Mouse (Mus musculus) granulocyte monocyte progenitor cell, adult 5-6 weeks (primary cell): ENCODE measurements around the gene Ltf. TPM values are rescaled to one million over a fixed set of nuclear protein-coding genes. Genes with fewer than 3 reads are reported as not detected.

Source experiments
- ATAC-seq: replicated peaks from 2 replicates; pipeline ENCODE4 v1.8.0; 2016; ENCODE audit warnings: mild to moderate bottlenecking, moderate TSS enrichment, inconsistent platforms; ENCODE audit not compliant: poor library complexity, severe bottlenecking
- total RNA-seq, 2 experiments: library from RNA; stranded (forward) in 1 of 2; stranded (reverse) in 1 of 2; fragments of 200-712, 200-1000 nt in 1 of 2; fragments of >200 nt in 1 of 2; fragmentation: Nextera tagmentation in 1 of 2; gene quantifications; 2 replicates each; pipeline ENCODE4 v1.2.3; 2014 to 2017

Ltf gene
- total RNA-seq (2014; fragmentation: Nextera tagmentation) = 32.3 TPM in 1 of 2 replicates, not detected in the other
- 99.6 and 152 TPM in 2 replicates for total RNA-seq (2017)

- peak; percentile 70 for ATAC-seq
Measured at GRCm38 (mm10) chr9:111019022-111019421, at the start of gene Ltf. Gene Ltf (plus strand): TSS chr9:111019271.

GRCm38 (mm10) chr9:110979411-110979810 lies 39.7 kb upstream of the Ltf start:
- no peak for ATAC-seq

DNA sequence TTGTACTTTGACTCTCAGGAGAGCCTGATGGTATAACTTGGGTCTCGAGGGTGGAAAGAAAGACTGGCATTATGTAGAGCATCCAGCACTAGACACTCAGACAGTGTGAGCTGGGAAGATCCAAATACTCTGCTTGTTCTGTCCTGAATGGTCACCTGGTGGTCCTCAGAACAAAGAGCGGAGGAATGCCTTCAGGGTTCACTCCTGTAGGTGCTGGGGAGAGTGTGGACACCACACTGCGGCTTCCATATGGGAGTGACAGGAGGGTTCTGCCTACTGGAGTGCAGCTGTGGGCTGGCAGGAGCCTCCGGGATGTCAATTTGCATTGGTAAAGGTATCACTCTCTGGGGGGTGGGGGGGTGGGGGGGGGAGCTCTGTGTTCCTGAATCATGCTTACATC lies 36.7 kb upstream of the Ltf start:
- no peak for ATAC-seq

DNA sequence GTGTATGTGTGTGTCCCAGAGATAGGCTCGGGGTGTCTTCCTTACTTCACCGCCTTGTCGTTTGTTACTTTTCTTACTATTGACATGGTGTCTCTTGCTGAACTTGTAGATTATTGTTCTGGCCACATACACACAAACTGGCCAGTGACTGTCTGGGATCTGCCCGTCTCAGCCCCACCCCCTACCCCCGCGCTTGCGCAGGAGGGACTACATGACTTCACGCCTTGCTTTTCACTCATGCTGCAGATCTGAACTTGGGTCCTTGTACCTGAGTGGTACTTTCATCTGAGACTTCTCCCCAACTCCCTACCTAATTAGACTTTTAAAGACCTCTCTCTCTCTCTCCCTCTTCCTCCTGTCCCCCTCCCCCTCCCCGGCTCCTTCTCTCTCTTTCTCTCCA lies 35.0 kb upstream of the Ltf start:
- no peak for ATAC-seq

DNA sequence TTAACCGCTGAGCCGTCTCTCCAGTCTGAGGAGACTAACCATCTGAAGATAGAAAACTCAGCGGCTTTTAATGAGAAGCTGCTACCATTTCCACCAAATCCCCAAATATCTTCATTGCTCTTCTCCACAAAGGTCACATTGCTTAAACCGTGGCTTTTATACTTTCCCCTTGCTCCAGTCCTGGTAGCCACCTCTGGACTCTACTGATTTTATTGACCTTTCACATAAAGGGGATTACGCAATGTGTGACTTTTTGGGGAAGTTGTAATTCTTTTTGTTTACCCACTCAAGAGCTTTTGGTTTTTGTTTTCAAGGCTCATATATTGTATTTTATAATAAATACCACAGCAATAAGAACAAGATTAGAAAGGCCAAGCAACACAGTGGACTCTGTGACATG lies 33.5 kb upstream of the Ltf start:
- ATAC-seq = no peak

GRCm38 (mm10) chr9:110985951-110986350 lies 33.1 kb upstream of the Ltf start:
- ATAC-seq = peak; percentile 63

- ATAC-seq = no peak
Measured at GRCm38 (mm10) chr9:110987331-110987730, 31.7 kb upstream of the Ltf start.

- no peak for ATAC-seq
Measured at GRCm38 (mm10) chr9:110988078-110988477, 31.0 kb upstream of the Ltf start.

DNA sequence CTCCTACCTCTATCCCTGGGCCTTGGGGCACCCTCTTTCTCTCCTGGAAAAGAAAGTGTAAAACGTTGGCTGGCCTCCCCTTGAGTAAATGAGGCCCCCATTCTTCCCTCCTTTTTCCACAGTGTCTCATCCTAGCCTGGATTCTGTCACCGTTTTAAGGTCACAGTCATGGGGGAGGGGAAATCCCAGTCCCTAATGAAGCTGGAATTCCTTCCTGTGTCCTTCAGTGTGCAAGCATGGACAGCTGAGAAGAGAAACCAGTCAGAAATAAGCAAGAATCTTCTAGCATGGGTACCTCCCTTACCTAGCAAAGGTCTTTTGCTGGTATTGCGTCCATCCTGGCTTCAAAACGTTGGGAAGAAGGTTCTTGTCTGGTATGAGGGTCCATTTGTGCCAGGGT lies 29.9 kb upstream of the Ltf start:
- ATAC-seq = no peak

GRCm38 (mm10) chr9:110989543-110989942 lies 29.5 kb upstream of the Ltf start:
- ATAC-seq = no peak

- no peak for ATAC-seq
Measured at GRCm38 (mm10) chr9:110990204-110990603, 28.9 kb upstream of the Ltf start, which contains the start of gene Rtp3. Gene Rtp3 (minus strand): TSS chr9:110990583.

DNA sequence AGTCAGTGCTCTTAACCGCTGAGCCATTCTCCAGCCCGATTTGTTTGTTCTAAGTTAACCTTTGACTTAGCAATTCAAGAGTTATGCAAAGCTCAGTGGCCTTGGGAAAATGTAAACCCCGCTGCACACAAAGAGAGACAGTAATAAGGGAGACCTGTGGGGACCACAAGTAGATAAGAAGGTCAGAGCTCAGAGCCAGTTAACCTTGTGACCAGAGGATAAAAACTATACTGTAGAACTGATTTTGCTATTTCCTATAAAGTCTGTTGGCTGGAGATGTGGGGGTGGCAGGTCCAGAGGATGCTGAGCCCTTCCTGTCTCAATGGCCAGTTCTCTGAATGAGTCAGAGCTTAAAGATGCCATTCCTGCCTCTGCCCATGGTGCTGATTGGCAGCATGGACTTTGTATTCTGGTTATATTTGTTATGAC lies 25.8 kb upstream of the Ltf start:
- no peak for ATAC-seq

DNA sequence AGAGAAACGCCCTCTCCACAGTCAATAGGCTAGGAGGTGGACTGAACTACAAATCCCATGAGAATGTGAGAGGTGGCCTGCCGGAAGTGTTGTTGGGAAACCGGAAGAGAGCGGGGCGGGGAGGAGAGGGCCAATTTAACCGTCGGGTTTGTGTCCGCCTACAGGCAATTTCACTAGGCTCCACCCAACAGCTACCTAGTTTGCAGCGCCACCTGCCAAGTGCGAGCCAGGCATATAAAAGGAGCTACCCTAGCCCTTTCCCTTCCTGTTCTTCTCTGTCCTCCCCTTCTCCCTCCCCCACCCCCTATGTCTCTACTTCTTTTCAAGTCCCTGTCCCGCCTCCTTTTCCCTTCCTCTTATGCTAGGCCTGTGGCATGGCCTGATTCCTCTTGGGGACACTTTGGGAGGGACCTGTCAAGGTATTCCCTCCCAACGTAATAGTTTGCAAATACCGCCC lies 24.3 kb upstream of the Ltf start:
- peak; percentile 83 for ATAC-seq

DNA sequence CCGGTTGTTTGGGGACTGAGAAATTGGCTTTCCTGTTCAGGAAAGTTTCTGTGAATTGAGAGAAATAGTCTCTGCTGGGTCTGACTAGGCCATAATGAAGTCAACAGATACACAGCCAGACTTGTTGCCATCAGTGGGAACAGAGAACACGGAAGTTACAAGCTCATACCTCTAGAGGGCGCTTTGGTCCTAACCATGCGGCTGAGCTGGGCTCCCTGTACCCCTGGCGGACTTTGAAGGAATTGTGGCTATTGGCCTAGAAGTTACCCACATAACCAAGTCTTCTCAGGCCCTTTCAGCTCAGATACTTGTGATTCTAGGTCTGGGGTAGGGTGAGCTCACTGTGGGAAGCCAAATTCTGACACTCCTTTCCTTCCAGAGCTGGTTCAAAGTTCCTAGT lies 21.8 kb upstream of the Ltf start:
- ATAC-seq = peak; percentile 82

GRCm38 (mm10) chr9:110999056-110999455 lies 20.0 kb upstream of the Ltf start:
- peak; percentile 33 for ATAC-seq

GRCm38 (mm10) chr9:110999856-111000255 lies 19.2 kb upstream of the Ltf start:
- no peak for ATAC-seq

GRCm38 (mm10) chr9:111001621-111002020 lies 17.4 kb upstream of the Ltf start:
- no peak for ATAC-seq

DNA sequence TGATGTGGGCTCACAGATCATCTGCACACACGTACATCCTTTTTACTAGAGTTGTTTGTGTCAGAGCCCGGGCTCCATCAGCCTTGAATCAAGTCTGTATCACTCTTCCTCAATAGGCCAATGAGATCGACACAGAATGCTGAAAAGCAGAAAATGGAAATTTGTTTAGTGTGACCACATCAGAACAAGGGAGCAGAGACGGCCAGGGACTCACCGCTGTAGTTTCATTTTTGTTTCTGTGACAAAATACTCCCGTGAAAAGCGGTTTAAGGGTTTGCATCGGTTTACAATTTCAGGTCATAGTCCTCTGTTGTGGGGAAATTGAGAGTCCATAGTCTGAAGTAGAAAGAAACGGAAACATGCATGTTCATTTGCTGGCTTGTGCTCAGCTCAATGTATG lies 15.8 kb upstream of the Ltf start:
- ATAC-seq = no peak

DNA sequence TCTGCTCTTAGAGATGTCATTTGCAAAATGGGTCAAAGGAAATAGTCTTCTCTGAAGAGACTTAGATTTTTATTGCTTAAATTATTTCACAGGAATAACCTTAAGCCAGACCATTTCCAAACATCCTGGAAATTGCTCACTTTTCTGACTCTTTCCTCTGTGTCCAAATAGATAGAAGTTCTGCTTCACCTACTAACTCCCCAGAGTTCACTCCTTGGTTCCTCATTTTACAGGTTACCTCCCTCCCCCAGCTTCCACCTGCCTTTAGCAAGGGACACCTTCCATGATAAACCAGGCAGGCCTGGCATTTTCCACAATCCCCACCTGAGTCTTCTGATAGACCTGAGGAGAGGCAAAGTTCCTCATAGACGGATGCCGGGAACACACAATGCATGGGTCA lies 12.5 kb upstream of the Ltf start:
- no peak for ATAC-seq

DNA sequence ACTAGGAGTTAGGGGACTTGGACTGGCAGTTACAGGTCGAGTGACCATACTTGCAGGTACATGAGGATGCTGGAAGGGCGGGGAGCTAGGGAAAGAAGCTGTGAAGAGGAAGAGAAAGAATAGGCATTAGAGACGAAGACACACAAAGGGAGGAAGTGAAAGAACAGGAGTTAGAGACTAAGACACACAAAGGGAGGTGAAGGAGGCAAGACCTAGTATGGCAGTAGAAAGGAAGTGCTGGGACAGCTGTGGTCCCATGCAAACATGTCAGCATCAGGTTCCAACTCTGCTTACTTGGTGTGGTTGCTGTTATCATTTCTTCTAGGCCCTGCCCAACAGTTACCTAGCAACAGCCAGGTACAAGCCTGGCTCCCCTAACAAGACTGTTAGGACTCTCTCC lies 9.3 kb upstream of the Ltf start:
- ATAC-seq = peak; percentile 89

DNA sequence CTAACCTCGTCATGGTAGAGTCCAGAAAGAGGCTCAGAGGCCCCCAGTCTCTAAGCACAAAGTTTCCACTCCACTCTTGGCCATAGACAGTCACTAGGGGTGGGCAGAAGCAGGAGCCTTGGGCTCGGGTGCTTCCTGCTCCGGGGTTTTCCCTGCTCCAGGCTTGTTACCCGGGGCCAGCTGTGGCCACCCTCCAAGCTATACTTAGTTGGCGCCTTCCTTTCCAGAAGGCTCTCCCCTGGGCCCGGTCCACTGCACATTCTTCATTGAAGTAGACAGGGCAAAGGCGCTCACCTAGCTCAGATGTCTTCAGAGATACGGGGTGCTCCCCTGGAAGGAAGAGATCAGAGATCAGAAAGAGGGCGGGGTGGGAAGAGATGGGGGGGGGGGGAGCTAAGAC lies 7.5 kb upstream of the Ltf start:
- ATAC-seq = no peak

DNA sequence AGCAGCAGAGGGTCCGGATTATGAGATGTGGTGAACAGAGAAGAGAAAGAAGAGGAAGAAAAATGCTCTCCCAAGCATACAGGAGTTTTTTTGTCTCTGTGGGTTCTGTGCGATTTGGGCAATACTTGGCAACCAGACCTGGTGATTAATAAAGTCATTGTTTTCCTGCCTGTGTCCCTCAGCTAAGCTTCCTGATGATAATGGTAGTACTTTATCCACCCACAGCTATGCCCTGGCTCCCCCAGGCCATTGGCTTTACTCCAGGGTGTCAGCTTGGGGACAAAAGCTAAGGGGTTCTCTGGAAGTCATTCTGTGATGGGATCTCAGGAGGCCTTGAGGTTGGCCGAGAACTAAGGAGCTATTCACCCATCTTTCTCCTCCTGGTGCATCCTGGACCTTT lies 7.0 kb upstream of the Ltf start:
- no peak for ATAC-seq

DNA sequence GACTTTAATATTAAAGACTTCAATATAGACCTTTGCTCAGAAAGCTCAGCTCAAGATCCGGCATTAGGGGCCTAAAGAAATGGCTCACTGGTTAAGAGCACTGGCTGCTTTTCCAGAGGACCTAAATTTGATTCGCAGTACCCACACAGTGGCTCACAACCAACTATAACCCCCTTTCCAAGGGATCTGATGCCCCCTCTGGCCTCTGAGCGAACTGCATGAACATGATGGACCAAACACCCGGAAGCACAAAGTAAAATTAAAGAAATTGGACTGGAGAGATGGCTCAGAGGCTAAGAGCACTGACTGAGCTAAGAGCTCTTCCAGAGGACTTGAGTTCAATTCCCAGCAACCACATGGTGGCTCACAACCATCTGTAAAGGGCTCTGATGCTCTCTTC lies 3.4 kb upstream of the Ltf start:
- no peak for ATAC-seq
